Mouse (Mus musculus): ENCODE measurements around the gene Plekhg2.
"Not testable (repeated sequence)": the region's sequence is repeated elsewhere in the genome, so short reads cannot be mapped to it uniquely, and the experiment has no call there.

The Plekhg2 gene

GRCm38 (mm10) chr7:28372251-28373108, at the start of gene Plekhg2:
Plekhg2 (minus strand) TSS chr7:28372599.
- DNase-seq (ENCODE audit: low read depth), result peak; percentile 100

GRCm38 (mm10) chr7:28419416-28419815, 47.0 kb upstream of the Plekhg2 start:
- DNase-seq (ENCODE audit: low read depth), result no peak

GRCm38 (mm10) chr7:28418096-28418670, 45.8 kb upstream of the Plekhg2 start:
- no peak for DNase-seq (ENCODE audit: low read depth)

GRCm38 (mm10) chr7:28417368-28417767, 45.0 kb upstream of the Plekhg2 start:
- peak; percentile 31 for DNase-seq (ENCODE audit: low read depth)

GRCm38 (mm10) chr7:28412826-28413225, 40.4 kb upstream of the Plekhg2 start:
- DNase-seq (ENCODE audit: low read depth), result no peak

- no peak for DNase-seq (ENCODE audit: low read depth)
Measured at GRCm38 (mm10) chr7:28410841-28411475, 38.6 kb upstream of the Plekhg2 start.

- DNase-seq (ENCODE audit: low read depth), result no peak
Measured at GRCm38 (mm10) chr7:28401942-28402341, 29.5 kb upstream of the Plekhg2 start.

GRCm38 (mm10) chr7:28401030-28401429, 28.6 kb upstream of the Plekhg2 start:
- DNase-seq (ENCODE audit: low read depth), result peak; percentile 61

- DNase-seq (ENCODE audit: low read depth), result no peak
Measured at GRCm38 (mm10) chr7:28398696-28399340, 26.4 kb upstream of the Plekhg2 start.

- peak; percentile 58 for DNase-seq (ENCODE audit: low read depth)
Measured at GRCm38 (mm10) chr7:28398000-28398399, 25.6 kb upstream of the Plekhg2 start.

- no peak for DNase-seq (ENCODE audit: low read depth)
Measured at GRCm38 (mm10) chr7:28395425-28395824, 23.0 kb upstream of the Plekhg2 start.

- no peak for DNase-seq (ENCODE audit: low read depth)
Measured at GRCm38 (mm10) chr7:28393272-28393951, 21.0 kb upstream of the Plekhg2 start.

GRCm38 (mm10) chr7:28392429-28393271, 20.3 kb upstream of the Plekhg2 start, which contains the start of the genes Med29 and Paf1:
Med29 (minus strand) TSS chr7:28392708.
Paf1 (plus strand) TSS chr7:28392951.
- peak; percentile 100 for DNase-seq (ENCODE audit: low read depth)

- no peak for DNase-seq (ENCODE audit: low read depth)
Measured at GRCm38 (mm10) chr7:28390331-28390730, 17.9 kb upstream of the Plekhg2 start.

GRCm38 (mm10) chr7:28387384-28387783, 15.0 kb upstream of the Plekhg2 start:
- not testable (repeated sequence) for DNase-seq (ENCODE audit: low read depth)

- DNase-seq (ENCODE audit: low read depth), result not testable (repeated sequence)
Measured at GRCm38 (mm10) chr7:28386877-28387276, 14.5 kb upstream of the Plekhg2 start.

GRCm38 (mm10) chr7:28386462-28386861, 14.1 kb upstream of the Plekhg2 start:
- peak; percentile 95 for DNase-seq (ENCODE audit: low read depth)

- DNase-seq (ENCODE audit: low read depth), result peak; percentile 89
Measured at GRCm38 (mm10) chr7:28386007-28386406, 13.6 kb upstream of the Plekhg2 start.

- no peak for DNase-seq (ENCODE audit: low read depth)
Measured at GRCm38 (mm10) chr7:28385196-28385595, 12.8 kb upstream of the Plekhg2 start.

- no peak for DNase-seq (ENCODE audit: low read depth)
Measured at GRCm38 (mm10) chr7:28384162-28384561, 11.8 kb upstream of the Plekhg2 start.

GRCm38 (mm10) chr7:28383606-28384005, 11.2 kb upstream of the Plekhg2 start:
- no peak for DNase-seq (ENCODE audit: low read depth)
